Mouse (Mus musculus) naive thymus-derived CD4-positive, alpha-beta T cell, adult 2 months (primary cell): Measurements from ENCODE around the gene Nfam1.

Experiments
- DNase-seq: peaks from one replicate; pipeline ENCODE4 v3.0.0-alpha.2; 2011; ENCODE audit warnings: low read depth

The Nfam1 gene

GRCm38 (mm10) chr15:82992079-82992783 is 40.9 kb downstream of the Nfam1 start:
- DNase-seq, result no peak

- DNase-seq, result no peak
Measured at GRCm38 (mm10) chr15:82989190-82989704, 43.9 kb downstream of the Nfam1 start.

GRCm38 (mm10) chr15:82987732-82988112 is 45.4 kb downstream of the Nfam1 start, which contains the start of gene Tcf20:
Tcf20 (minus strand) TSS chr15:82987872.
- DNase-seq, result peak; percentile 91

GRCm38 (mm10) chr15:82987014-82987731 is 45.9 kb downstream of the Nfam1 start:
- DNase-seq, result no peak

GRCm38 (mm10) chr15:82984574-82984973 is 48.5 kb downstream of the Nfam1 start:
- DNase-seq, result no peak

GRCm38 (mm10) chr15:82984097-82984496 is 49.0 kb downstream of the Nfam1 start:
- no peak for DNase-seq

- DNase-seq, result no peak
Measured at GRCm38 (mm10) chr15:82983416-82984026, 49.6 kb downstream of the Nfam1 start.

GRCm38 (mm10) chr15:82982724-82983415 is 50.2 kb downstream of the Nfam1 start:
- no peak for DNase-seq

GRCm38 (mm10) chr15:82981676-82982520 is 51.2 kb downstream of the Nfam1 start:
- DNase-seq, result no peak

- no peak for DNase-seq
Measured at GRCm38 (mm10) chr15:82979531-82979930, 53.6 kb downstream of the Nfam1 start.

- DNase-seq, result no peak
Measured at GRCm38 (mm10) chr15:82974471-82974870, 58.6 kb downstream of the Nfam1 start.

- no peak for DNase-seq
Measured at GRCm38 (mm10) chr15:82969206-82969721, 63.8 kb downstream of the Nfam1 start.

- DNase-seq, result peak; percentile 28
Measured at GRCm38 (mm10) chr15:82968449-82968848, 64.7 kb downstream of the Nfam1 start.

GRCm38 (mm10) chr15:82967947-82968346 is 65.2 kb downstream of the Nfam1 start:
- DNase-seq, result no peak

GRCm38 (mm10) chr15:82964266-82964825 is 68.8 kb downstream of the Nfam1 start:
- no peak for DNase-seq

GRCm38 (mm10) chr15:82963556-82964156 is 69.5 kb downstream of the Nfam1 start:
- peak; percentile 38 for DNase-seq

- DNase-seq, result peak; percentile 28
Measured at GRCm38 (mm10) chr15:82963090-82963489, 70.0 kb downstream of the Nfam1 start.

GRCm38 (mm10) chr15:82962536-82962935 is 70.6 kb downstream of the Nfam1 start:
- DNase-seq, result no peak

- DNase-seq, result no peak
Measured at GRCm38 (mm10) chr15:82960786-82961561, 72.1 kb downstream of the Nfam1 start.
